22 mouse cellular contexts compared by ENCODE assay signal in the genomic region with DNA sequence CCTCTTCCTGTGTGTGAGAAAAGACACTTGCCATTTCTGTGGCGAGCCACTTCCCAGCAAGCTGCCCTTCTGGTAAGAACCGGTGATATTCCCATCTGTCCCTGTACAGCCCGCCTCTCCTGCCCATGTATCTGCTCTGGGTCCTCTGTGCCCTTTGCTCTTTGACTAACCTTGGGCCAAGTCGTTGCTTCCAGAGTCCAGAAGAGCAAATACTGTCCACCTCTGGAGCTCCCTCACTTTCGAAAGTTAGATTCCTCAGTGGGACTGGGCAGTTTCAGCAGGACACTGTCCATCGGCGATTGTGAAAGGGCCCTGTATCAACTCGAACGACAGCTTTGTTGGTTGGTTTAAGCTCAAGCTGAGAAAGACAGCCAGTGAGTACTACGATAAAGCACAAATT.
"Had no signal": no experiment of that assay in that cellular context is flagged by ENCODE, and none has a peak within 500 bp of the region (broad histone marks: within the 10 kb centered on the region; RNA-seq: fewer than 3 reads in every experiment).

No protein-coding gene starts in this region.

- H3K9ac ChIP-seq: limb, embryonic 13.5 days; lung, embryonic 15.5 days; midbrain, embryonic 13.5 days; neural tube, embryonic 13.5 days had no signal

- H3K4me2 ChIP-seq: limb, embryonic 13.5 days; lung, embryonic 15.5 days; midbrain, embryonic 13.5 days; neural tube, embryonic 13.5 days had no signal

- H3K9me3 ChIP-seq: limb, embryonic 10.5 days; limb, embryonic 13.5 days; lung, embryonic 15.5 days; megakaryocyte, embryonic 14.5 days; midbrain, embryonic 10.5 days; midbrain, embryonic 13.5 days; neural tube, embryonic 13.5 days had no signal

- DNase-seq: kidney, adult 8-10 months; kidney, postnatal 14 days; kidney, postnatal 4 days; layer of hippocampus, adult 9-11 months; lung, adult 18-20 months; lung, postnatal 10 days; lung, postnatal 36 days; retina, postnatal 1 day; right cerebral cortex, postnatal 25 days; thymus, adult 18-20 months; thymus, postnatal 36 days had no signal

- H3K27me3 ChIP-seq: limb, embryonic 13.5 days; lung, embryonic 15.5 days; megakaryocyte, embryonic 14.5 days; midbrain, embryonic 13.5 days; neural tube, embryonic 13.5 days had no signal

- H3K4me3 ChIP-seq: layer of hippocampus, adult 2 months; limb, embryonic 10.5 days; limb, embryonic 13.5 days; lung, embryonic 15.5 days; megakaryocyte, embryonic 14.5 days; midbrain, embryonic 10.5 days; midbrain, embryonic 13.5 days; myocyte; neural tube, embryonic 13.5 days had no signal

- ATAC-seq: intestine, postnatal 0 days; midbrain, embryonic 13.5 days; midbrain, embryonic 16.5 days had no signal

- H3K4me1 ChIP-seq: lung, embryonic 15.5 days; megakaryocyte, embryonic 14.5 days had no signal

- H3K36me3 ChIP-seq: limb, embryonic 10.5 days; limb, embryonic 13.5 days; lung, embryonic 15.5 days; midbrain, embryonic 10.5 days; midbrain, embryonic 13.5 days; neural tube, embryonic 13.5 days had no signal

- H3K27ac ChIP-seq: layer of hippocampus, adult 2 months; limb, embryonic 10.5 days; limb, embryonic 13.5 days; lung, embryonic 15.5 days; midbrain, embryonic 10.5 days; midbrain, embryonic 13.5 days; neural tube, embryonic 13.5 days had no signal
